Mouse (Mus musculus): ENCODE data around the gene Gm11559. TPM values are rescaled to one million over a fixed set of nuclear protein-coding genes. Genes with fewer than 3 reads are reported as not detected.

The Gm11559 gene
- polyA plus RNA-seq (2017; shearing (Covaris generic)): not detected

DNA sequence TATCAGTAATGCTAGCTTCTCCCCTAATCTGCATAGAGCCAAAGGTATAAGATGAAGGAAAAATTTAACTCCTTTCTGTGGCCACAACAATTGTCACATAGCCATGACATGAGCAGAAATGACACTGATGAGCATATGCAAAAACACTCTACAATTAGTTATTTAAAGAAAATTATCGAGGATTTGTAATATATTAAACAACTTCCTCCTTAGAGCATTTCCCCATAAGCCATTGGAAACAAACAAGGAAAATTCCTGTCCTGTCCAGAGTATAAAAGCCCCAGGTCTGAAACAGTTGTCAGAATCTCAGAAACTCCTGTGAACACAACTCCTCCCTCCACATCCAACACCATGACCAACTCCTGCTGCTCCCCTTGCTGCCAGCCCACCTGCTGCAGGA lies at the start of gene Gm11559:
Gene Gm11559, plus strand, starts transcription at position 301 of the 400 bp plus-strand sequence.

DNA sequence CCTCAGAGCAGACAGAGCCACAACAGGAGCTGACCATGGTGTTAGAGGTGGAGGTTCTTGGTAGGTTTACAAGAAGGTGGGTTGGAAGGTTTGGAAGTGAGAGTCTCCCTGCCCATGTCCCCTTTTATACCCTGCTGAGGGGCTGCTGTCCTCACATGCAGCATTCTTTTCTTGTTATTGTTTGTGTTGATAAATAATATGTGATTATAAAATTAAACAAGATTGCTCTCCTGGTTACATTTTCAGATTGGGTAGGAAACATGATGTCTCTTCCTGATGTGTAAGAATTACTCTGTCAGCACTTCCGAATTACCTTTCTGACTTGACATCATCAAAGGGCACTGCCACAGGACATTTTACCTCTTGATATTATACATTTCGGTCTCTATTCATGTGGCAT lies 48.7 kb upstream of the Gm11559 start, which contains the start of gene Gm11564:
Gene Gm11564, minus strand, starts transcription at position 101 of the 400 bp plus-strand sequence.

DNA sequence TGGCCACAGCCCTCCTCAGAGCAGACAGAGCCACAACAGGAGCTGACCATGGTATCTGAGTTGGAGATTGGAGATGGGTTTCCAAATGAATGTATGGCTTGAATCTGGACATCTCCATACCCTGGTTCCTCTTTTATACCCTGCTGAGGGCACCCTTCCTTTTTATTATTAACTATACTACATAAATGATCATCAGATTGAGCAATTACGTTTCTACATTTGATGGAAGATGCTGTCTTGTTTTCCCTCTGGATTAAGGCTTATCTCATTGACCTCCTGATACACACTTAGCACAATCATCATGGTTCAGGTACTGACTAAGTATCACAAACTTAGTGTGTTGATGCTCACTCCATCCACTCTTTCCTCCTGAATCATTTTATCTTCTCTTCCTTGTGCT lies 26.3 kb upstream of the Gm11559 start, which contains the start of gene 2300003K06Rik:
Gene 2300003K06Rik, minus strand, starts transcription at position 101 of the 400 bp plus-strand sequence.

DNA sequence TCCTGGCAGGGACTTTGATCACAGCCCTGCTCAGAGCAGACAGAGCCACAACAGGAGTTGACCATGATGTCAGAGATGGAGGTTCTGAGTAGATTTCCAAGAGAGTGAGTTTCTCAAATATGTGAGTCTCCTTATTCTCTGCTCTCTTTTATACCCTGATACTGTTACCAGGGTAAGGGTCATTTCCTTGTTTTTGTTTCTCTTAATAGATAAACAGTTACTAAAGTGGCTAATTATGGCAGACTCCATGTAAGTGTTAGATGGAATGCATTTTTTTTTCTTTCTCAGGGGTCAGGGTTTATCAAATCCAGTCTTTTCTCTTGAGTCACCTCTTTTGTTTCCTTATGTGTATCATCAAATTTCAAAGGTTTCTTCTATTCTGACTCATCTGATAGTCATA lies 12.8 kb upstream of the Gm11559 start, which contains the start of gene Krtap4-16:
Gene Krtap4-16, minus strand, starts transcription at position 101 of the 400 bp plus-strand sequence.

DNA sequence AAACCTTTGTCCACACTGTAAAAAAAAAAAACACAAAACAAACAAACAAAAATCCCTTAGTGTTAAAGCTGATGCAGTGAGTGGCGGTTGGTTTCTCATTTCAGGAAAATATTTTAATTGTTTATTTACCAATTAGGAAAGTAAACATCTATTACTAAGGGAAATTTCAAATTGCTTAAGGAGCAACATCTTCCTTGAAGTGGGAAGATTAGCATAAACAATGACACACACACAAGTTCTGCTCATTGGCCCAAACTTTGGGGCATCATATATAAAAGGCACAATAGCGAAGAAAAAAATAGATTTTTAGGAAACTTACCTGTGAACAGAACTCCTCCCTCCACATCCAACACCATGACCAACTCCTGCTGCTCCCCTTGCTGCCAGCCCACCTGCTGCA lies 6.7 kb upstream of the Gm11559 start, which contains the start of gene Gm11568:
Gene Gm11568, plus strand, starts transcription at position 301 of the 400 bp plus-strand sequence.

DNA sequence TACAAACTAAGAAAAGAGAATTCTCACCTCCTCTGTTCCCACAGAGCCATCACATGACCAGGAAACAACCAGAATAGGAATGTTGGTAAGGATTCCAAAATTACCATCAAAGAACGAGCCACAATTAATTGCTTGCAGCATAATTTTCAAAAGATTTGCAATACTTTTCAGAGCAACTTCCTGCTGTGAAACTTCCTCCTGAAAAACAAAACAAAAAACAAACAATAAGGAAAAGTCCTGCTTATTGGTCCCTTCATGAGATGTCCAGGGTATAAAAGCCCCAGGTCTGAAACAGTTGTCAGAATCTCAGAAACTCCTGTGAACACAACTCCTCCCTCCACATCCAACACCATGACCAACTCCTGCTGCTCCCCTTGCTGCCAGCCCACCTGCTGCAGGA lies 8.8 kb downstream of the Gm11559 start, which contains the start of gene Krtap9-1:
Gene Krtap9-1, plus strand, starts transcription at position 301 of the 400 bp plus-strand sequence.

DNA sequence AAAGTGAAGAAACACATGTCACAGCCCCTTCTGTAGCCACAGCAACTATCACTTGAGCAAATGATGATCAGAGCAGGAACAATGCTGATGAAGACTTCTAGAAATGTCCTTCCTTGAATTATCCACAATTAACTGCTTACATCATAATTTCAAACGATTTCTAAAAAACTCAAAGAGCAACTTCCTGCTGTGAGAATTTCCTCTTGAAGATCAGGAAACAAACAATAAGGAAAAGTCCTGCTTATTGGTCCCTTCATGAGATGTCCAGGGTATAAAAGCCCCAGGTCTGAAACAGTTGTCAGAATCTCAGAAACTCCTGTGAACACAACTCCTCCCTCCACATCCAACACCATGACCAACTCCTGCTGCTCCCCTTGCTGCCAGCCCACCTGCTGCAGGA lies 14.6 kb downstream of the Gm11559 start, which contains the start of gene Gm11567:
Gene Gm11567, plus strand, starts transcription at position 301 of the 400 bp plus-strand sequence.

DNA sequence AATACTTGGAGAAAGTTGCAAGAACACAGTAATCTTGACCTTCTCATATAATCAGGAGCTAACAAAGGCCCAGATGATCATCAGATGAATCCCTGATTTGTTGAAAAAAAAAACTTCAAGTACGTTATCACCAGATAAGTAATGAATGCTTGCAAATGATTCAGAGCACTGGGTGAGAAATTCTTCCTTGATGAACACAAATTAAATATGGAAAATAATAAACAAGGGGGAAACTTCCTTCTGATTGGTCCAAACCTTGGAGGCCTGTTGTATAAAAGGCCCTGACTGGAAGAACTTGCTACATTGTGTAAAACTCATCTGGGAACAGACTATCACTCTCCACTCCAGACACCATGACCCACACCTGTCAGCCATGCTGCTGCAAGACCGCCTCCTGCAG lies 43.3 kb downstream of the Gm11559 start, which contains the start of gene Krtap31-1:
Gene Krtap31-1, plus strand, starts transcription at position 301 of the 400 bp plus-strand sequence.

DNA sequence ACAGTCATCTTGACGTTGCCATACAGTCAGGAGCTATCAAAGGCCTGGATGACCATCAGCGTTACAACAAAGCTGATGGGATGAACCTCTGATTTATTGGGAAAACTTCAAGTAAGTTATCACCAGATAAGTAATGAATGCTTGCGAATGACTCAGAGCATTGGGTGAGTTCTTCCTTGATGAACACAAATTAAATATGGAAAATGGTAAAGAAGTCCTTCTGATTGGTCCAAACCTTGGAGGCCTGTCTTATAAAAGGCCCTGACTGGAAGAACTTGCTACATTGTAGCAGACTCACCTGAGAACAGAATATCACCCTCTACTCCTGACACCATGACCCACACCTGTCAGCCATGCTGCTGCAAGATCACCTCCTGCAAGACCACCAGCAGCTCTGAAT lies 50.2 kb downstream of the Gm11559 start, which contains the start of gene Gm11565:
Gene Gm11565, plus strand, starts transcription at position 301 of the 400 bp plus-strand sequence.

Other genes with a start within 250 kb of the Gm11559 start
- not detected for gene Krtap2-4, start 249.6 kb upstream of the Gm11559 start, polyA plus RNA-seq (2017; shearing (Covaris generic))
- not detected for gene Gm11562, start 244.0 kb upstream of the Gm11559 start, polyA plus RNA-seq (2017; shearing (Covaris generic))
- not detected for gene Krtap4-1, start 236.2 kb upstream of the Gm11559 start, polyA plus RNA-seq (2017; shearing (Covaris generic))
- not detected for gene Krtap4-2, start 229.4 kb upstream of the Gm11559 start, polyA plus RNA-seq (2017; shearing (Covaris generic))
- not detected for gene Krtap4-7, start 220.4 kb upstream of the Gm11559 start, polyA plus RNA-seq (2017; shearing (Covaris generic))
- not detected for gene Gm11555, start 214.2 kb upstream of the Gm11559 start, polyA plus RNA-seq (2017; shearing (Covaris generic))
- not detected for gene Gm11563, start 205.5 kb upstream of the Gm11559 start, polyA plus RNA-seq (2017; shearing (Covaris generic))
- not detected for gene Krtap4-6, start 198.5 kb upstream of the Gm11559 start, polyA plus RNA-seq (2017; shearing (Covaris generic))
- gene Gm14190, start 173.7 kb upstream of the Gm11559 start, polyA plus RNA-seq (2017; shearing (Covaris generic)): not detected
- not detected for gene Gm14180, start 130.2 kb upstream of the Gm11559 start, polyA plus RNA-seq (2017; shearing (Covaris generic))
- not detected for gene Gm11595, start 91.6 kb upstream of the Gm11559 start, polyA plus RNA-seq (2017; shearing (Covaris generic))
- not detected for gene Krtap4-8, start 83.8 kb upstream of the Gm11559 start, polyA plus RNA-seq (2017; shearing (Covaris generic))
- not detected for gene Krtap4-9, start 79.3 kb upstream of the Gm11559 start, polyA plus RNA-seq (2017; shearing (Covaris generic))
- not detected for gene Gm11596, start 71.0 kb upstream of the Gm11559 start, polyA plus RNA-seq (2017; shearing (Covaris generic))
- gene Gm11569, start 65.5 kb upstream of the Gm11559 start, polyA plus RNA-seq (2017; shearing (Covaris generic)): not detected
- gene Gm11554, start 60.0 kb upstream of the Gm11559 start, polyA plus RNA-seq (2017; shearing (Covaris generic)): not detected
- not detected for gene Krtap4-13, start 54.6 kb upstream of the Gm11559 start, polyA plus RNA-seq (2017; shearing (Covaris generic))
- not detected for gene Gm11564, start 48.8 kb upstream of the Gm11559 start, polyA plus RNA-seq (2017; shearing (Covaris generic))
- gene 2300003K06Rik, start 26.4 kb upstream of the Gm11559 start, polyA plus RNA-seq (2017; shearing (Covaris generic)): not detected
- not detected for gene Krtap4-16, start 12.9 kb upstream of the Gm11559 start, polyA plus RNA-seq (2017; shearing (Covaris generic))
- not detected for gene Gm11568, start 6.6 kb upstream of the Gm11559 start, polyA plus RNA-seq (2017; shearing (Covaris generic))
- gene Krtap9-1, start 8.9 kb downstream of the Gm11559 start, polyA plus RNA-seq (2017; shearing (Covaris generic)): not detected
- not detected for gene Gm11567, start 14.7 kb downstream of the Gm11559 start, polyA plus RNA-seq (2017; shearing (Covaris generic))
- not detected for gene Krtap31-1, start 43.4 kb downstream of the Gm11559 start, polyA plus RNA-seq (2017; shearing (Covaris generic))
- gene Gm11565, start 50.3 kb downstream of the Gm11559 start, polyA plus RNA-seq (2017; shearing (Covaris generic)): not detected
- not detected for gene Krtap31-2, start 71.8 kb downstream of the Gm11559 start, polyA plus RNA-seq (2017; shearing (Covaris generic))
- not detected for gene Krtap9-5, start 84.0 kb downstream of the Gm11559 start, polyA plus RNA-seq (2017; shearing (Covaris generic))
- gene Krtap29-1, start 114.6 kb downstream of the Gm11559 start, polyA plus RNA-seq (2017; shearing (Covaris generic)): not detected
- not detected for gene Krtap16-1, start 122.1 kb downstream of the Gm11559 start, polyA plus RNA-seq (2017; shearing (Covaris generic))
- gene Krtap17-1, start 129.5 kb downstream of the Gm11559 start, polyA plus RNA-seq (2017; shearing (Covaris generic)): not detected
- gene Krt33a, start 151.7 kb downstream of the Gm11559 start, polyA plus RNA-seq (2017; shearing (Covaris generic)): not detected
- gene Krt33b, start 165.4 kb downstream of the Gm11559 start, polyA plus RNA-seq (2017; shearing (Covaris generic)): not detected
- not detected for gene Krt34, start 177.1 kb downstream of the Gm11559 start, polyA plus RNA-seq (2017; shearing (Covaris generic))
- not detected for gene Krt31, start 186.1 kb downstream of the Gm11559 start, polyA plus RNA-seq (2017; shearing (Covaris generic))
- not detected for gene Krt32, start 223.8 kb downstream of the Gm11559 start, polyA plus RNA-seq (2017; shearing (Covaris generic))
- not detected for gene Krt35, start 231.8 kb downstream of the Gm11559 start, polyA plus RNA-seq (2017; shearing (Covaris generic))
- gene Krt36, start 241.2 kb downstream of the Gm11559 start, polyA plus RNA-seq (2017; shearing (Covaris generic)): not detected

Data from CD4-positive, CD25-positive, alpha-beta regulatory T cell (primary cell).